Mouse (Mus musculus): ENCODE data around the gene Phldb2. TPM values are rescaled to one million over a fixed set of nuclear protein-coding genes. Genes with fewer than 3 reads are reported as not detected.

Gene Phldb2
- polyA plus RNA-seq, 1 experiment from 2014 or later = 35.2 TPM

- no peak overlapping the region for H3K4me3 ChIP-seq (replicated peaks)
- H3K4me2 ChIP-seq = no peak overlapping the region
- peaks cover 4% of the 10 kb centered on the region; the same call in 1 of the 2 replicates for H3K36me3 ChIP-seq (replicated peaks)
- H3K9me3 ChIP-seq = no peaks in the 10 kb centered on the region
- no peak overlapping the region for H3K27ac ChIP-seq
- no peaks in the 10 kb centered on the region for H3K27me3 ChIP-seq
- ATAC-seq (ENCODE audit: low FRiP score) = no peak
- 92% methylated on average over 5 of the region's 5 CpGs for WGBS
- H3K9ac ChIP-seq = no peak overlapping the region
- peaks cover 5% of the 10 kb centered on the region; the same call in 1 of the 2 replicates for H3K4me1 ChIP-seq
Observed at GRCm38 (mm10) chr16:45795188-45795693, 158.2 kb downstream of the Phldb2 start.

GRCm38 (mm10) chr16:45792781-45793180 is 160.6 kb downstream of the Phldb2 start:
- Histone ChIP-seq H3K36me3 (replicated peaks) (0 out of 2 replicates have a peak, but pooled peaks cover 4% of the 10 kb centered on the region), H3K4me2 (no peak overlapping the region), H3K9ac (no peak overlapping the region), H3K9me3 (no peaks in the 10 kb centered on the region), H3K4me1 (no peaks in the 10 kb centered on the region), H3K27me3 (no peaks in the 10 kb centered on the region), H3K27ac (no peak overlapping the region), H3K4me3 (replicated peaks) (no peak overlapping the region)
- 86% methylated on average over 2 of the region's 2 CpGs for WGBS
- no peak for ATAC-seq (ENCODE audit: low FRiP score)

GRCm38 (mm10) chr16:45791286-45791685 is 162.1 kb downstream of the Phldb2 start:
- Histone ChIP-seq H3K9me3 (no peaks in the 10 kb centered on the region), H3K9ac (no peak overlapping the region), H3K4me2 (no peak overlapping the region), H3K27ac (no peak overlapping the region), H3K4me1 (no peaks in the 10 kb centered on the region), H3K36me3 (replicated peaks) (0 out of 2 replicates have a peak, but pooled peaks cover 4% of the 10 kb centered on the region), H3K4me3 (replicated peaks) (no peak overlapping the region), H3K27me3 (no peaks in the 10 kb centered on the region)
- WGBS = 67% methylated on average over 5 of the region's 5 CpGs
- ATAC-seq (ENCODE audit: low FRiP score) = no peak

- Histone ChIP-seq H3K9ac (no peak overlapping the region), H3K4me1 (no peaks in the 10 kb centered on the region), H3K36me3 (replicated peaks) (0 out of 2 replicates have a peak, but pooled peaks cover 4% of the 10 kb centered on the region), H3K9me3 (no peaks in the 10 kb centered on the region), H3K4me2 (no peak overlapping the region), H3K27ac (no peak overlapping the region), H3K27me3 (no peaks in the 10 kb centered on the region), H3K4me3 (replicated peaks) (no peak overlapping the region)
- 87% methylated on average over 2 of the region's 2 CpGs for WGBS
- ATAC-seq (ENCODE audit: low FRiP score) = no peak
Observed at GRCm38 (mm10) chr16:45789311-45789710, 164.1 kb downstream of the Phldb2 start.

- 93% methylated on average over 6 of the region's 6 CpGs for WGBS
- Histone ChIP-seq H3K27me3 (no peaks in the 10 kb centered on the region), H3K9ac (no peak overlapping the region), H3K27ac (no peak overlapping the region), H3K4me2 (no peak overlapping the region), H3K9me3 (no peaks in the 10 kb centered on the region), H3K36me3 (replicated peaks) (no peaks in the 10 kb centered on the region), H3K4me1 (no peaks in the 10 kb centered on the region), H3K4me3 (replicated peaks) (no peak overlapping the region)
- ATAC-seq (ENCODE audit: low FRiP score) = no peak
Observed at GRCm38 (mm10) chr16:45787650-45788049, 165.7 kb downstream of the Phldb2 start.

- ATAC-seq (ENCODE audit: low FRiP score) = no peak
- no peaks in the 10 kb centered on the region for H3K9me3 ChIP-seq
- H3K4me1 ChIP-seq = no peaks in the 10 kb centered on the region
- 44% methylated on average over 8 of the region's 8 CpGs for WGBS
- no peak overlapping the region for H3K27ac ChIP-seq
- no peaks in the 10 kb centered on the region for H3K36me3 ChIP-seq (replicated peaks)
- H3K9ac ChIP-seq = no peak overlapping the region
- H3K4me2 ChIP-seq = no peak overlapping the region
- no peak overlapping the region for H3K4me3 ChIP-seq (replicated peaks)
- no peaks in the 10 kb centered on the region for H3K27me3 ChIP-seq
Observed at GRCm38 (mm10) chr16:45786639-45787038, 166.8 kb downstream of the Phldb2 start.

- Histone ChIP-seq H3K36me3 (replicated peaks) (peaks cover 32% of the 10 kb centered on the region), H3K4me3 (replicated peaks) (no peak overlapping the region)
Observed at GRCm38 (mm10) chr16:45780001-45780400, 173.4 kb downstream of the Phldb2 start.

GRCm38 (mm10) chr16:45774813-45775212 is 178.6 kb downstream of the Phldb2 start:
- H3K9me3 ChIP-seq = no peaks in the 10 kb centered on the region
- no peaks in the 10 kb centered on the region for H3K27me3 ChIP-seq
- no peak overlapping the region for H3K4me3 ChIP-seq (replicated peaks)
- no peaks in the 10 kb centered on the region for H3K4me1 ChIP-seq
- H3K36me3 ChIP-seq (replicated peaks) = peaks cover 41% of the 10 kb centered on the region
- no peak for ATAC-seq (ENCODE audit: low FRiP score)
- WGBS = 87% methylated on average over 5 of the region's 5 CpGs
- H3K4me2 ChIP-seq = no peak overlapping the region
- H3K9ac ChIP-seq = no peak overlapping the region
- no peak overlapping the region for H3K27ac ChIP-seq

More at GRCm38 (mm10) chr16:45780001-45780400, 173.4 kb downstream of the Phldb2 start:
- no peak for ATAC-seq (ENCODE audit: low FRiP score)
- H3K4me1 ChIP-seq = no peaks in the 10 kb centered on the region
- no peak overlapping the region for H3K27ac ChIP-seq
- no peak overlapping the region for H3K4me2 ChIP-seq
- no peaks in the 10 kb centered on the region for H3K27me3 ChIP-seq
- H3K9ac ChIP-seq = no peak overlapping the region
- 72% methylated on average over 6 of the region's 6 CpGs for whole genome bisulfite sequencing
- no peaks in the 10 kb centered on the region for H3K9me3 ChIP-seq

GRCm38 (mm10) chr16:45770914-45771313 is 182.5 kb downstream of the Phldb2 start:
- no peak for ATAC-seq (ENCODE audit: low FRiP score)
- Histone ChIP-seq H3K36me3 (replicated peaks) (peaks cover 19% of the 10 kb centered on the region), H3K27ac (no peak overlapping the region), H3K9ac (no peak overlapping the region), H3K4me1 (0 out of 2 replicates have a peak, but pooled peaks cover 12% of the 10 kb centered on the region), H3K9me3 (no peaks in the 10 kb centered on the region), H3K4me2 (no peak overlapping the region), H3K27me3 (no peaks in the 10 kb centered on the region), H3K4me3 (replicated peaks) (no peak overlapping the region)
- WGBS = 95% methylated on average over 6 of the region's 6 CpGs

- ATAC-seq (ENCODE audit: low FRiP score) = peak; percentile 55; the same call in 1 of the 2 replicates
- no peak overlapping the region for H3K9ac ChIP-seq
- 61% methylated on average over 10 of the region's 10 CpGs for WGBS
- no peak overlapping the region for H3K4me2 ChIP-seq
- 0 out of 2 replicates have a peak overlapping the region, but pooled peaks have one; percentile 19 for H3K27ac ChIP-seq
- H3K4me3 ChIP-seq (replicated peaks) = no peak overlapping the region
- peaks cover 14% of the 10 kb centered on the region for H3K36me3 ChIP-seq (replicated peaks)
- H3K27me3 ChIP-seq = no peaks in the 10 kb centered on the region
- H3K9me3 ChIP-seq = no peaks in the 10 kb centered on the region
- 0 out of 2 replicates have a peak, but pooled peaks cover 12% of the 10 kb centered on the region for H3K4me1 ChIP-seq
Observed at GRCm38 (mm10) chr16:45767853-45768640, 185.4 kb downstream of the Phldb2 start.

- Histone ChIP-seq H3K9ac (no peak overlapping the region), H3K4me1 (0 out of 2 replicates have a peak, but pooled peaks cover 12% of the 10 kb centered on the region), H3K27me3 (no peaks in the 10 kb centered on the region), H3K27ac (0 out of 2 replicates have a peak overlapping the region, but pooled peaks have one; percentile 31), H3K4me3 (replicated peaks) (no peak overlapping the region), H3K9me3 (no peaks in the 10 kb centered on the region), H3K4me2 (no peak overlapping the region), H3K36me3 (replicated peaks) (peaks cover 16% of the 10 kb centered on the region)
- no peak for ATAC-seq (ENCODE audit: low FRiP score)
- WGBS = 55% methylated on average over 4 of the region's 4 CpGs
Observed at GRCm38 (mm10) chr16:45767434-45767833, 186.0 kb downstream of the Phldb2 start.

- Histone ChIP-seq H3K27me3 (no peaks in the 10 kb centered on the region), H3K9ac (no peak overlapping the region), H3K27ac (no peak overlapping the region), H3K9me3 (no peaks in the 10 kb centered on the region), H3K36me3 (replicated peaks) (peaks cover 11% of the 10 kb centered on the region), H3K4me1 (0 out of 2 replicates have a peak, but pooled peaks cover 12% of the 10 kb centered on the region), H3K4me2 (no peak overlapping the region), H3K4me3 (replicated peaks) (no peak overlapping the region)
- ATAC-seq (ENCODE audit: low FRiP score) = no peak
- WGBS = 88% methylated on average over 7 of the region's 7 CpGs
Observed at GRCm38 (mm10) chr16:45765801-45766494, 187.4 kb downstream of the Phldb2 start.

All from forebrain, embryonic 12.5 days (tissue).